Mouse (Mus musculus) intestine, embryonic 14.5 days (tissue): Measurements from ENCODE around the gene Golgb1. TPM values are rescaled to one million over a fixed set of nuclear protein-coding genes. Genes with fewer than 3 reads are reported as not detected.

Experiments
- ATAC-seq: fragments of 200-750 bp; cut with Nextera tagmentation; replicated peaks from 2 replicates; pipeline ENCODE4 v1.8.0; 2017; ENCODE audit warnings: low read depth, moderate number of reproducible peaks, moderate TSS enrichment, moderate library complexity; ENCODE audit not compliant: low FRiP score, low TSS enrichment
- DNase-seq: peaks from one replicate; pipeline ENCODE4 v3.0.0-alpha.2; 2018; ENCODE audit warnings: low spot score
- H3K27ac ChIP-seq: fragments of 300-500 bp; sonication (generic); 2 replicates; pipeline ENCODE4 v1.5.1; 2014; ENCODE audit warnings: low read depth, mild to moderate bottlenecking, control low read depth
- H3K27me3 ChIP-seq: fragments of 300-500 bp; sonication (generic); replicated peaks from 2 replicates; pipeline ENCODE4 v1.6.1; 2014; ENCODE audit warnings: low read length, control low read depth; ENCODE audit not compliant: control insufficient read depth, insufficient read depth
- H3K36me3 ChIP-seq: fragments of 300-500 bp; sonication (generic); 2 replicates; pipeline ENCODE4 v1.6.1; 2014; ENCODE audit warnings: low read length, control low read depth; ENCODE audit not compliant: control insufficient read depth, insufficient read depth
- H3K4me1 ChIP-seq: fragments of 300-500 bp; sonication (generic); replicated peaks from 2 replicates; pipeline ENCODE4 v1.6.1; 2014; ENCODE audit warnings: low read length, control low read depth, mixed read lengths; ENCODE audit not compliant: control insufficient read depth, insufficient read depth
- H3K4me2 ChIP-seq: fragments of 300-500 bp; sonication (generic); 2 replicates; pipeline ENCODE4 v1.6.1; 2014; ENCODE audit warnings: low read length
- H3K4me3 ChIP-seq: fragments of 300-500 bp; sonication (generic); 2 replicates; pipeline ENCODE4 v1.5.1; 2014; ENCODE audit warnings: low read depth, low read length, control low read depth, mixed read lengths
- H3K9ac ChIP-seq: fragments of 300-500 bp; sonication (generic); 2 replicates; pipeline ENCODE4 v1.6.1; 2014; ENCODE audit warnings: mild to moderate bottlenecking, low read length
- H3K9me3 ChIP-seq: fragments of 300-500 bp; sonication (generic); 2 replicates; pipeline ENCODE4 v1.6.1; 2016; ENCODE audit warnings: low read length, control low read depth; ENCODE audit not compliant: control insufficient read depth
- WGBS: fragments of 180-500 bp; shearing (Covaris S2); extraction: QIAGEN DNeasy Blood & Tissue Kit; methylation state at CpG from one replicate; pipeline ENCODE4 v1.1.7; 2014; 5-methylcytosine and 5-hydroxymethylcytosine counted together
- polyA plus RNA-seq: library from polyadenylated mRNA; unstranded; fragments of >200 nt; fragmentation: Nextera tagmentation; extraction: Ambion mirVana; gene quantifications from 2 replicates; pipeline ENCODE4 v1.2.1, GENCODE M21; 2014

Golgb1 gene
- polyA plus RNA-seq, 1 experiment from 2014 or later = 101 TPM

DNA sequence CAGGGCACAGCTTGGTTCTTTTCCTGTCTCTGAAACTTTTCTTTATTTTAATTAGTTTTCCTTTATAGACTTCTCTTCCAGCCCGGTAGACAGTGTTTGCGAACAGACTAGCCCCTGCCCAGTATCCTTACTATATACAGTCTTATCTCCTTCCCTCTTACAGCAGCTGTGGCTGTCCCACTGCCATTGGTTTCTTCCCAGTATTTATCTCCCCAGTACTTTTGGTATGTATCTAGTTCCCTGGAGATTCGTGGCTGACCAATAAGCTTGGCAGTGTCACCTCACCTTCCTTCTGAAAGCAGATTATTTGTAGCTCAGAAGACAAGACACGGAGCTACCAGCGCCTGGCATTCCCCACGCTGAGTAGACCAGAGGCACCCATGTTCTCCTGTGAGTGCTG, 21.8 kb downstream of the Golgb1 start:
- peaks cover 87% of the 10 kb centered on the region for H3K36me3 ChIP-seq

DNA sequence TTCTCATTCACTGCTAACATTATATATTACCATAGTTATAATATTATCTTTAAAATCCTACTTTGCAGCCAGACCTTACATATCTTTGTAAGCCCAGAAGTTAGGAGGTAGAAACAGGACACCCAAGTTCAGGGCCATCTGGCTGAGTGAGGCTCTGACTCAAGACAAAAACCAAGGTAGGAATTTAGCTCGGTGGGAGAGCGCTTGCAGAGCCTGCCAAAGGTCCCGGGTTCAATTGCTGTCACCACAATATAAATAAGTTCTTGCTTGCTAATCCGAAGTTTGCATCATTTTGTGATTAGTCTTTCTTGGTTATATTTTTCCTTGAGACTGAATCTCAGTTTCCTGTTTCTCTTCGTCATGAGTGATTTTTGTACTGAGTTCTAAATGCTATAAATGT, 28.2 kb downstream of the Golgb1 start:
- ATAC-seq (no peak), DNase-seq (no peak)
- H3K4me1 ChIP-seq = no peaks in the 10 kb centered on the region
- H3K9me3 ChIP-seq = no peaks in the 10 kb centered on the region
- H3K4me3 ChIP-seq = no peak overlapping the region
- WGBS = 84% methylated on average over 5 of the region's 5 CpGs
- H3K9ac ChIP-seq = no peak overlapping the region
- no peak overlapping the region for H3K27ac ChIP-seq
- H3K27me3 ChIP-seq = no peaks in the 10 kb centered on the region
- H3K4me2 ChIP-seq = no peak overlapping the region
- H3K36me3 ChIP-seq = peaks cover 80% of the 10 kb centered on the region

More for the DNA sequence above, 21.8 kb downstream of the Golgb1 start:
- ATAC-seq (no peak), DNase-seq (no peak)
- no peak overlapping the region for H3K9ac ChIP-seq
- H3K4me3 ChIP-seq = no peak overlapping the region
- no peaks in the 10 kb centered on the region for H3K9me3 ChIP-seq
- H3K27me3 ChIP-seq = no peaks in the 10 kb centered on the region
- 94% methylated on average over 6 of the region's 6 CpGs for WGBS
- H3K4me1 ChIP-seq = no peaks in the 10 kb centered on the region
- no peak overlapping the region for H3K27ac ChIP-seq
- no peak overlapping the region for H3K4me2 ChIP-seq

DNA sequence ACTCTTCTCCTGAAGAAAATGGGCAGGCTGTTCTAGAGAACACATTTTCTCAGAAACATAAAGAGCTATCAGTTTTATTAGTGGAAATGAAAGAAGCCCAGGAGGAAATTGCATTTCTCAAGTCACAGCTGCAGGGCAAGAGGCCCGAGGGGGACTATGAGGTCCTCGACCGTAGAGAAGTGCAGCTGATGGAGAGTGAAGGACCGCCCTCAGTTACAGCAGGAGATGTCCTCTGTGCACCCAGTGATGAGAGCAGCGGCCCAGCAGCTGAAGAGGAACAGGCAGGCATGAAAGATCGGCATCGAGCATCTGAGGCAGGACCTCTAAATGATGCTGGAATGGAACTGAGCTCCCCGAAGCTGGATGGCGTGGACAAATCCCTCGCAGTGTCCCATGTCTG, 37.0 kb downstream of the Golgb1 start:
- no peak overlapping the region for H3K27ac ChIP-seq
- WGBS = 87% methylated on average over 10 of the region's 10 CpGs
- ATAC-seq (no peak), DNase-seq (no peak)
- H3K4me2 ChIP-seq = no peak overlapping the region
- H3K9ac ChIP-seq = no peak overlapping the region
- H3K36me3 ChIP-seq = peaks cover 77% of the 10 kb centered on the region
- H3K27me3 ChIP-seq = no peaks in the 10 kb centered on the region
- no peaks in the 10 kb centered on the region for H3K9me3 ChIP-seq
- no peak overlapping the region for H3K4me3 ChIP-seq
- no peaks in the 10 kb centered on the region; the same call in 1 of the 2 replicates for H3K4me1 ChIP-seq

DNA sequence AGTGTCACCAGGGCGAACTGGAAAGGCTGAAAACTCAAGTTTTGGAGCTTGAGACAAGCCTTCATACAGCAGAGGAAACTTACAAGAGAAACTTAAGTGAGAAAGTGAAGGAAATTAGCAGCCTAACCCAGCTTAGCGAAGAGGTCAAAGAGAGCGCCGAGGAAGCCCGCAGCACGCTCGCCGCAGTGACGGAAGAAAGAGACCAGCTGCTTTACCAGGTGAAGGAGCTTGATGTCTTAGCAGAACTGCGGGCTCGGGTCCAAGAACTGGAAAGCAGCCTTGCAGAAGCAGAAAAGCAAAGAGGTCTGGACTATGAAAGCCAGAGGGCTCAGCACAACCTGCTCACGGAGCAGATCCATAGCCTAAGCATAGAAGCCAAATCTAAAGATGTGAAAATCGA, 37.4 kb downstream of the Golgb1 start:
- H3K4me3 ChIP-seq = no peak overlapping the region
- DNase-seq = no peak
- H3K27me3 ChIP-seq = no peaks in the 10 kb centered on the region
- peaks cover 77% of the 10 kb centered on the region for H3K36me3 ChIP-seq
- H3K9ac ChIP-seq = no peak overlapping the region
- no peak overlapping the region for H3K27ac ChIP-seq
- H3K4me1 ChIP-seq = no peaks in the 10 kb centered on the region; the same call in 1 of the 2 replicates
- no peak overlapping the region for H3K4me2 ChIP-seq
- H3K9me3 ChIP-seq = no peaks in the 10 kb centered on the region
- WGBS = 84% methylated on average over 13 of the region's 13 CpGs
- ATAC-seq = no peak

DNA sequence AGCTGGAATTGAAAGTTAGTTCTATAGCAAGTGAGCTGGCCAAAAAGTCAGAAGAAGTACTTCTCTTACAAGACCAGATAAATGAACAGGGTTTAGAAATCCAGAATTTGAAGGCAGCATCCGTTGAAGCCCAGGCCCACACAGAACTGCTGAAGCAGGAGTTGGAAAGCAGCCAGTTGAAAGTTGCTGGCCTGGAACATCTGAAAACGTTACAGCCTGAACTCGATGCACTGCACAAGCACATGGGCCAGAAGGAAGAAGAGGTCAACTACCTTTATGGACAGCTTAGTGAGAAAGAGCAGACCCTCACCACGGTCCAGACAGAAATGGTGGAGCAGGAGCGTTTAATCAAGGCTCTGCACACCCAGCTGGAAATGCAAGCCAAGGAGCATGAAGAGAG, 39.3 kb downstream of the Golgb1 start:
- H3K9me3 ChIP-seq = no peaks in the 10 kb centered on the region
- H3K4me2 ChIP-seq = no peak overlapping the region
- DNase-seq (peak; percentile 53), ATAC-seq (no peak; the same call in 1 of the 2 replicates)
- H3K4me3 ChIP-seq = no peak overlapping the region
- no peak overlapping the region for H3K27ac ChIP-seq
- H3K36me3 ChIP-seq = peaks cover 79% of the 10 kb centered on the region
- H3K27me3 ChIP-seq = no peaks in the 10 kb centered on the region
- no peaks in the 10 kb centered on the region; the same call in 1 of the 2 replicates for H3K4me1 ChIP-seq
- 53% methylated on average over 5 of the region's 5 CpGs for WGBS
- no peak overlapping the region for H3K9ac ChIP-seq

DNA sequence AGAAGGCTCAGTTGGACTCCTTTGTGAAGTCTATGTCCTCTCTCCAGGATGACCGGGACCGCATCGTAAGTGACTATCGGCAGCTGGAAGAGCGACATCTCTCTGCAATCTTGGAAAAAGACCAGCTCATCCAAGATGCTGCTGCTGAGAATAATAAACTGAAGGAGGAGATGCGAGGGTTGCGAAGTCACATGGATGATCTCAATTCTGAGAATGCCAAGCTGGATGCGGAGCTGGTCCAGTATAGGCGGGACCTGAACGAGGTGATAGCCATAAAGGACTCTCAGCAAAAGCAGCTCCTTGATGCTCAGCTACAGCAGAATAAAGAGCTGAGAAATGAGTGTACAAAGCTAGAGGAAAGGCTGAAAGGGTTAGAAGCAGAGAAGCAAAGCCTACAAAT, 43.6 kb downstream of the Golgb1 start:
- no peak overlapping the region for H3K9ac ChIP-seq
- H3K36me3 ChIP-seq = peaks cover 62% of the 10 kb centered on the region
- ATAC-seq = no peak
- H3K27ac ChIP-seq = no peak overlapping the region
- H3K4me3 ChIP-seq = no peak overlapping the region
- no peaks in the 10 kb centered on the region for H3K27me3 ChIP-seq
- no peaks in the 10 kb centered on the region for H3K9me3 ChIP-seq
- H3K4me1 ChIP-seq = no peaks in the 10 kb centered on the region; the same call in 1 of the 2 replicates
- WGBS = 94% methylated on average over 10 of the region's 10 CpGs
- no peak for DNase-seq
- H3K4me2 ChIP-seq = no peak overlapping the region

DNA sequence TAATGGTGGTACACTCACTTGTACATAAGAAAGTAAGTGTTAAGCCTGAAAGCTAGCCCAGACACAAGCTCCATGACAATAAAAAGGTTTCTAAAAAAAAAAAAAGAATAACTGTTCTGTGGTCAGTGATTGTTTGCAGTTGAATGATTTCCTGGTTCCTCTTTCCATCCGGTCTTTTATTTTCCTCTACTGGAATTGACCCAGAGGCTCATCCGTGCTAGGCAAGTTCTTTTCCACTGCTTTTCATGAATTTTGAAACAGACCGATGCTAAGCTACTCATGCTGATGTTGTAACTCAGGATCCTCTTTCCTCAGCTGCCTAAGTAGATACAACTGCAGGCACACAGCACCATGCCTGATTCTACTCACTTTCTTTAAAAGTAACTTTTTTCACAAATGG, 45.5 kb downstream of the Golgb1 start:
- no peak overlapping the region for H3K4me3 ChIP-seq
- H3K27ac ChIP-seq = no peak overlapping the region
- H3K9ac ChIP-seq = no peak overlapping the region
- peaks cover 60% of the 10 kb centered on the region for H3K36me3 ChIP-seq
- H3K4me2 ChIP-seq = no peak overlapping the region
- H3K9me3 ChIP-seq = no peaks in the 10 kb centered on the region
- WGBS = 85% methylated on average over 3 of the region's 3 CpGs
- DNase-seq (no peak), ATAC-seq (no peak)
- no peaks in the 10 kb centered on the region for H3K27me3 ChIP-seq
- no peaks in the 10 kb centered on the region for H3K4me1 ChIP-seq

DNA sequence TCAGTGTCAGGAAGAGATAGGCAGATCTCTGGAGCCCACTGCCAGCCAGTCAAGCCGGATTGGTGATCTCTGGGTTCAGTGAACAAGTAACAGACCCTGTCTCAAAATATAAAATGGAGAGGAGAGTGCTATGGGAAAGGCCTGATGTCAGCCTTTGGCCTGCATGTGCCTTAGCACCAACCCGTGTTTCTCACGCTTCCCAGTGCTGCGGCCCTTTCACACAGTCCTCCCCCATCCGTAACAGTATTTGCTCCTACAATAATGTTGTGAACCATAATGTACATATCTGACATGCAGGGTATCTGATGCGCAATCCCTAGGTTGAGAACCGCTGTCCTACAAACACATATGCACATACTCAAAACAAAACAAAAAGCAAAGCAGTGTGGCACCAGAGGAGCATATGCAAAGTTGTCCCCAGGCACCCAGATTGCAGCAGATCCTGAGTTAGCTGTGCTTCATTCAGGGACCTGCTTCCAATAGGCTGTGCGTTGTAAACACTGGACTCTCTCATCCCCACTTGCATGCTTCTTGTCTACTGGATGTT, 46.2 kb downstream of the Golgb1 start:
- DNase-seq = no peak
- H3K36me3 ChIP-seq = peaks cover 60% of the 10 kb centered on the region

DNA sequence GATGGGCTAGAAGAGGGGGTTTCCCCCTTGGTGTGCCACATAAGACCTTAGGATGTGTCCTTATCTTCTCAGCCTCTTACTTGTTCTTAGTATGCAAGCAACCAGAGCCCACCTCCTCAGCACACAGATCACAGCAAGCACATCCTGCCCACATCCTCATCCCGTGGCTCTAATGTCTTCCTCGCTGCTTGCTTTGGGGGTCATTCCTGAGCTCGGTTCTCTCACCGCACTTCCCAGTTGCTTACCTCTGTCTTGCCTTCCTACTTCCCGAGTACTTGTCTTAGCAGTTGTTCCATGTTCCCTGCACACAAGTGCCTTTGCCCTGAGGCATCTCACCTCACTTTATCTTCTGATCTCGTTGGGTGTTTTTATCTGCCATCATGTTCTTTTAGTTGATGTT, 47.0 kb downstream of the Golgb1 start:
- ATAC-seq (no peak), DNase-seq (no peak)

More for the DNA sequence above, 46.2 kb downstream of the Golgb1 start:
- no peak for ATAC-seq
- Histone ChIP-seq H3K9ac (no peak overlapping the region), H3K27ac (no peak overlapping the region), H3K4me3 (no peak overlapping the region), H3K4me1 (no peaks in the 10 kb centered on the region), H3K27me3 (no peaks in the 10 kb centered on the region), H3K9me3 (no peaks in the 10 kb centered on the region), H3K4me2 (no peak overlapping the region)
- 87% methylated on average over 8 of the region's 8 CpGs for WGBS

More for the DNA sequence above, 47.0 kb downstream of the Golgb1 start:
- Histone ChIP-seq H3K4me3 (no peak overlapping the region), H3K27me3 (no peaks in the 10 kb centered on the region), H3K27ac (no peak overlapping the region), H3K4me2 (no peak overlapping the region), H3K4me1 (no peaks in the 10 kb centered on the region), H3K36me3 (peaks cover 61% of the 10 kb centered on the region), H3K9me3 (no peaks in the 10 kb centered on the region), H3K9ac (no peak overlapping the region)
- WGBS = 86% methylated on average over 6 of the region's 6 CpGs
